Mouse (Mus musculus) small intestine, adult 2 months (tissue): Measurements from ENCODE around the gene Gnb5.

Experiments used
- CTCF ChIP-seq: fragments of 200-500 bp; IDR thresholded peaks from 2 replicates; pipeline ENCODE4 v1.5.1; 2012; ENCODE audit warnings: low read depth, mild to moderate bottlenecking, control low read depth, inconsistent platforms, low read length, moderate library complexity, mixed read lengths; ENCODE audit not compliant: insufficient replicate concordance, insufficient read length; ENCODE audit errors: extremely low read depth
- POLR2A ChIP-seq: fragments of 200-500 bp; IDR thresholded peaks from 2 replicates; pipeline ENCODE4 v1.6.1; 2012; ENCODE audit warnings: low read depth, mild to moderate bottlenecking, control low read depth, inconsistent platforms, low read length, moderate library complexity

DNA sequence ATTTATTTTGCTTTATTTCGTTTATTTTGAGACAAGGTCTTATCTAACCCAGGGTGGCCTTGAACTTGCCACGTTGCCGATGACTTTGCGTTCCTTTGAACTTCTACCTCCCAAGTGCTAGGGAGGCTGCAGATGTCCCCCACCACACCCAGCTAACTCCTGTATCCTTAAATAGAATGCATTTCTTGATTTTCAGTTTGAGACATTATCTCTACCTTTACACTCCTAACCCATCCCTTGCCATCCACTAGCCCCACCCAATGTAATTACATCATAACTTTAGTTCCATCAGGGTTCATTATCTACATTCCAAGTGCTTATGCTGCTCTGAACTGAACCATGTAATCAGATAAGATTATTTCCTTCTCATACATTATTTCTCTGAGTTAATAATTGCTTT, 49.7 kb downstream of the Gnb5 start:
- TF ChIP-seq POLR2A (no peak), CTCF (no peak)
